Mouse (Mus musculus) ES-E14 (cell line): ENCODE results near the gene Setx. TPM values are rescaled to one million over a fixed set of nuclear protein-coding genes. Genes with fewer than 3 reads are reported as not detected.

Source experiments
- DNase-seq: peaks from one replicate; pipeline ENCODE4 v3.0.0-alpha.2; 2013; ENCODE audit warnings: low read depth, low spot score
- H3K27ac ChIP-seq: 2 replicates; pipeline ENCODE4 v1.5.1; 2012; ENCODE audit warnings: low read depth, mild to moderate bottlenecking, low read length, moderate library complexity, mixed read lengths; ENCODE audit not compliant: poor library complexity, insufficient read depth, severe bottlenecking
- H3K36me3 ChIP-seq: 2 replicates; pipeline ENCODE4 v1.6.1; 2012; ENCODE audit warnings: mild to moderate bottlenecking, low read length, moderate library complexity, mixed read lengths; ENCODE audit not compliant: control insufficient read depth, poor library complexity, insufficient read depth, severe bottlenecking
- H3K4me1 ChIP-seq, 2 experiments: fragments of 150-350 bp in 1 of 2; sonication (generic) in 1 of 2; 2 replicates each; pipeline ENCODE4 v1.6.1; 2012; ENCODE audit warnings: low read length in 2 of 2, mild to moderate bottlenecking in 1 of 2, mixed read lengths in 1 of 2; ENCODE audit not compliant: control insufficient read depth in 2 of 2, insufficient read depth in 2 of 2, poor library complexity in 1 of 2
- H3K4me3 ChIP-seq, 2 experiments: fragments of 150-350 bp in 1 of 2; sonication (generic) in 1 of 2; 2 replicates each; pipeline ENCODE4 v1.5.1; 2012; ENCODE audit warnings: low read length in 2 of 2, low read depth in 1 of 2, mild to moderate bottlenecking in 1 of 2, mixed read lengths in 1 of 2; ENCODE audit not compliant: insufficient read depth in 1 of 2, poor library complexity in 1 of 2, severe bottlenecking in 1 of 2
- H3K9ac ChIP-seq: 2 replicates; pipeline ENCODE4 v1.6.1; 2012; ENCODE audit warnings: low read depth, mild to moderate bottlenecking, low read length, mixed read lengths; ENCODE audit not compliant: poor library complexity, insufficient read depth, severe bottlenecking
- H3K9me3 ChIP-seq: fragments of 150-350 bp; sonication (generic); 2 replicates; pipeline ENCODE4 v1.6.1; 2012; ENCODE audit warnings: low read depth, mild to moderate bottlenecking, low read length; ENCODE audit not compliant: control insufficient read depth, insufficient read depth
- CHD2 ChIP-seq: IDR thresholded peaks from 2 replicates; pipeline ENCODE4 v1.6.1; 2014; ENCODE audit warnings: mild to moderate bottlenecking, low read depth, low read length, inconsistent platforms
- HCFC1 ChIP-seq: IDR thresholded peaks from 2 replicates; pipeline ENCODE4 v1.6.1; 2012; ENCODE audit warnings: low read length, inconsistent platforms, borderline replicate concordance; ENCODE audit not compliant: insufficient read depth
- MAFK ChIP-seq: IDR thresholded peaks from 2 replicates; pipeline ENCODE4 v1.6.1; 2014; ENCODE audit warnings: mild to moderate bottlenecking, low read depth, low read length, inconsistent platforms; ENCODE audit not compliant: insufficient read depth
- ZC3H11A ChIP-seq: IDR thresholded peaks from 2 replicates; pipeline ENCODE4 v1.6.1; 2012; ENCODE audit warnings: low read depth, mild to moderate bottlenecking, inconsistent platforms, low read length, borderline replicate concordance
- ZNF384 ChIP-seq: IDR thresholded peaks from 2 replicates; pipeline ENCODE4 v1.6.1; 2012; ENCODE audit warnings: low read depth, low read length, inconsistent platforms
- in situ Hi-C, 2 experiments: fragments of 600-800 bp; cut with MboI; formaldehyde crosslinking; loops; one replicate each; pipeline ENCODE4 v1.15.1; 2025; ENCODE audit warnings: low sequenced_read_pairs in 2 of 2, inconsistent platforms in 1 of 2; ENCODE audit not compliant: unreplicated experiment in 2 of 2
- total RNA-seq: library from RNA; depleted of rRNA; stranded (reverse); fragments of 300-350 nt; gene quantifications from 2 replicates; pipeline ENCODE4 v1.2.3, GENCODE M21; 2012; rRNA removed

The Setx gene
- total RNA-seq, 1 experiment, result 123 TPM

DNA sequence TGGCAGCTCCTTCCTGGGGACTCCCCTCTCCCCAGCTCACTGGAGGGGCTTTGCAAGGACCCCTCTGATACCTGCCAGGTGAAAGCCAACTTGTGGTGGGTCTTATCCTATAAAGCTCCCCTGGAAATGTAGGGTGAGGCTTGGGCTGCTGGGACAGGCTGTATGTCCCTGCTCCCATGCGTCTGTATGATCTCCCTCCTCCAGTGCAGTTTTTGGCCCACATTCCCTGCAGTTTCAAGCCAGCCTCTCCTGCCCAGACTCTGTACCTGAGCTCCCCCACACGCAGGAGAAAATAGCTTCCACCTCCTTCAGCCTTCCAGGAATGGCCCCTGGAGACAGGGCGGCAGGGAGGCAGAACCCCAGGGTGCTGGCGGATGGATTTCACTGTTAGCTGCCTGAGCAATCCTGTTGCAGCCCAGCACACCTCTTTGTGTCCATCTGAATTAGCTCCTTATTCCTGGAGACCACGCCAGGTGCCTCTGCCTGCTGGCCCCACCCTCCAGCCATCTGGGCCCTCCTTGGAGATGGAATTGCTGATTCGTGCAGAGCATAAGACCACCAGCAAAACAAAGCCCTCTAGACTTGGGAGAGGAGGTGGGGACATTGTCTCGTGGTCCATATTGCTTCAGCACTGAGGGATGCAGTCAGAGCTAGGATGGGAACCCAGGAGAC, 99.7 kb downstream of the Setx start:
- no peak for TF ChIP-seq ZC3H11A
- no peak for TF ChIP-seq HCFC1
- TF ChIP-seq CHD2, result no peak
- TF ChIP-seq MAFK, result no peak
- TF ChIP-seq ZNF384, result no peak
- Histone ChIP-seq H3K9me3 (no peaks in the 10 kb centered on the region), H3K36me3 (no peaks in the 10 kb centered on the region), H3K27ac (peak overlapping the region; percentile 20; the same call in 1 of the 2 replicates), H3K9ac (peak overlapping the region; percentile 26; the same call in 1 of the 2 replicates), H3K4me3 (peak overlapping the region; percentile 27 to 52; a peak in 3 of 4 replicates), H3K4me1 (peaks cover 1 to 16% of the 10 kb centered on the region in 2 experiments; a peak in 2 of 4 replicates)
- DNase-seq, result no peak
- in situ Hi-C loops, result loop anchor here in 1 of 2 experiments (25.0 kb wide), 1 partner anchor 364 kb away; no protein-coding TSS in a partner anchor

DNA sequence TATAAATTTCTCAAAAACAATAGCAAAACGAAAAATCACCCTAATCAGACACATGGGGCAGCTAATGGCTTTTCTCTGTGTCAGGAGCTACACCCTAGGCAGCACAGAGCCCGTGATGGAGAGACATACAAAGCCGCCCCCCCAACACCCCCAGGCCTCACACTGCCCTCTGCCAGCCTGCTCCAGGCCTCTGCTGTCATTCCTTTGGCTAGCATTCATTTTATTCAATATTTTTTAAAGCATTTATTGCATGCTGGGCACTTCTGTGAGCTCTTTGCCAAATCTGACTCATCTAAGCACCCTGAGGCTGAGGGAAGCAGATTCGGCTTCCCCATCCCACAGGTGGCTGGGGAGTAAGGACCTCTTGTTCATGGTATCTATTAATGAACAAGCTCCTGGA, 102.7 kb downstream of the Setx start:
- Histone ChIP-seq H3K9ac (no peak overlapping the region), H3K4me3 (no peak overlapping the region), H3K9me3 (no peaks in the 10 kb centered on the region), H3K4me1 (peaks cover 1 to 16% of the 10 kb centered on the region in 2 experiments; a peak in 2 of 4 replicates), H3K36me3 (no peaks in the 10 kb centered on the region), H3K27ac (no peak overlapping the region)
- TF ChIP-seq CHD2 (no peak), HCFC1 (no peak), MAFK (no peak), ZC3H11A (no peak), ZNF384 (no peak)
- no peak for DNase-seq
- in situ Hi-C loops, result loop anchor here in 1 of 2 experiments (25.0 kb wide), 1 partner anchor 314 kb away; the partner anchor contains the start of gene Barhl1

DNA sequence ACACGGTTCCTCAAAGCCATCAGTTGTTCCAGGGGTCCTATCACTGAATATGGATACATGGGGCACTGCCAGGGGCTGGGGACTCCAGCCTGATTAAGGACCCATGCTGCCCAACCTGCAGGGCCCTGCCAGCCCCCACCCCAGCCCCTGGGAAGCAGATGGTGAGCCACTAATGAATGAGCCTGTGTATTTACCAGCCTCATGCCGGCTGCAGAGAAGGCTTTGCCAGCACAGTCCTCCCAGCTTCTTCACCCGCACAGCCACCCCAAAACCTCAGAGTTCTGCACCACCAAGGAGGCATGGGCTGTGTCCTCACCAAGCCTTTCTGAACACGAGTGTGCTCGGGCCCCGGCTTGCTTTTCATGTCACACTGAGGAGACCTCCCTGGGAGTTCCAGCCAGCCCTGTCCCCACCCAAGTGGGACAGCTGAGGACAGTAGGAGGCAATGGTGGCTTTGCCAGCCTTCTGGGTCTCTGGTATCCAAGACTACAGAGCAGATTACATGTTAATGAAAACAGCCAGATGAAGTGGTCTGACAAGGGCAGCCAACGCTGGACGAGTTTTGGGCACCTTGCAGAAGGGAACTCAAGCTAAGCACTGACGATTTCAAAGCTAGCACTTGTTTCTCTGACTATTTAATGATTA, 106.3 kb downstream of the Setx start:
- TF ChIP-seq HCFC1 (no peak), MAFK (no peak), CHD2 (no peak), ZC3H11A (no peak), ZNF384 (no peak)
- Histone ChIP-seq H3K9ac (no peak overlapping the region), H3K4me3 (no peak overlapping the region), H3K27ac (no peak overlapping the region), H3K4me1 (no peaks in the 10 kb centered on the region), H3K36me3 (no peaks in the 10 kb centered on the region), H3K9me3 (no peaks in the 10 kb centered on the region)
- no peak for DNase-seq
- in situ Hi-C loops, result loop anchor here in 1 of 2 experiments (25.0 kb wide), 1 partner anchor 318 kb away; the partner anchor contains the start of gene Barhl1

Other genes starting within 250 kb of the Setx start
- 0.18 and 0.26 TPM in 2 replicates for gene Barhl1, start 207.5 kb upstream of the Setx start, total RNA-seq
- gene Cfap77, start 69.1 kb upstream of the Setx start, total RNA-seq, result 1.0 and 2.6 TPM in 2 replicates
- 21.0 and 24.4 TPM in 2 replicates for gene Ttf1, start 63.9 kb upstream of the Setx start, total RNA-seq
- gene Ntng2, start 128.8 kb downstream of the Setx start, total RNA-seq, result 0.40 and 0.79 TPM in 2 replicates
- gene Med27, start 222.6 kb downstream of the Setx start, total RNA-seq, result 21.5 and 25.6 TPM in 2 replicates